In genomic region chr2:4232761-4233322, GRCm38 (mm10) we compare ENCODE assay signal across 10 mouse cellular contexts.
DNase-seq lines count a peak whose midpoint lies in the region; ATAC-seq lines count a peak whose summit lies in the region.
"Had no signal": no experiment of that assay in that cellular context is flagged by ENCODE, and none has a peak within 500 bp of the region (broad histone marks: within the 10 kb centered on the region; RNA-seq: fewer than 3 reads in every experiment).

No protein-coding gene starts in this region.

- peaks cover 17% of the 10 kb centered on the region for H3K4me1 ChIP-seq in embryonic facial prominence, embryonic 13.5 days
- H3K4me1 ChIP-seq in hindbrain, embryonic 15.5 days (replicated peaks) = peaks cover 30% of the 10 kb centered on the region
- H3K4me1 ChIP-seq in neural tube, embryonic 14.5 days (ENCODE audit: control insufficient read depth, insufficient read depth, low read length) = peaks cover 9% of the 10 kb centered on the region

- ATAC-seq in embryonic facial prominence, embryonic 13.5 days (ENCODE audit: insufficient number of reproducible peaks, insufficient read depth, low FRiP score, low TSS enrichment, low read depth) = no peak
- peak; percentile 73 for ATAC-seq in hindbrain, embryonic 15.5 days (ENCODE audit: low FRiP score, low read depth)
- peak; percentile 47; the same call in 1 of the 2 replicates for ATAC-seq in neural tube, embryonic 14.5 days (ENCODE audit: low read depth)

- no peaks in the 10 kb centered on the region for H3K27me3 ChIP-seq in embryonic facial prominence, embryonic 13.5 days
- H3K27me3 ChIP-seq in hindbrain, embryonic 15.5 days = no peaks in the 10 kb centered on the region
- H3K27me3 ChIP-seq in neural tube, embryonic 14.5 days (ENCODE audit: control insufficient read depth, insufficient read depth, low read length) = no peaks in the 10 kb centered on the region
- H3K27me3 ChIP-seq: limb, embryonic 12.5 days had no signal

- no peak overlapping the region; the same call in 1 of the 2 replicates for H3K9ac ChIP-seq in embryonic facial prominence, embryonic 13.5 days
- no peak overlapping the region for H3K9ac ChIP-seq in hindbrain, embryonic 15.5 days
- no peak overlapping the region; the same call in 1 of the 2 replicates for H3K9ac ChIP-seq in neural tube, embryonic 14.5 days (replicated peaks; ENCODE audit: low read depth, low read length)
- H3K9ac ChIP-seq: limb, embryonic 12.5 days had no signal

- H3K4me3 ChIP-seq in embryonic facial prominence, embryonic 13.5 days = no peak overlapping the region
- H3K4me3 ChIP-seq in hindbrain, embryonic 15.5 days = no peak overlapping the region
- no peak overlapping the region for H3K4me3 ChIP-seq in neural tube, embryonic 14.5 days (ENCODE audit: low read depth, low read length)
- H3K4me3 ChIP-seq: limb, embryonic 12.5 days had no signal

- peak overlapping the region; percentile 9; the same call in 1 of the 2 replicates for H3K4me2 ChIP-seq in embryonic facial prominence, embryonic 13.5 days
- H3K4me2 ChIP-seq in hindbrain, embryonic 15.5 days = peak overlapping the region; percentile 34
- peak overlapping the region; percentile 35 for H3K4me2 ChIP-seq in neural tube, embryonic 14.5 days (ENCODE audit: low read depth, low read length)
- H3K4me2 ChIP-seq: limb, embryonic 12.5 days had no signal

- WGBS in embryonic facial prominence, embryonic 13.5 days = 52% methylated on average over 10 of the region's 10 CpGs
- 10% methylated on average over 10 of the region's 10 CpGs for WGBS in hindbrain, embryonic 15.5 days
- 14% methylated on average over 10 of the region's 10 CpGs for WGBS in neural tube, embryonic 14.5 days

- DNase-seq in left cerebral cortex, postnatal 4 days = peak; percentile 13
- DNase-seq in left cerebral cortex, adult 9 months (ENCODE audit: low spot score in 2 of 2) = no peak
- no peak for DNase-seq in right cerebral cortex, postnatal 4 days
- DNase-seq in urinary bladder, postnatal 25 days (ENCODE audit: low spot score) = no peak
- DNase-seq: cerebellum, adult 11-12 months; gastrocnemius, postnatal 14 days had no signal

- H3K9me3 ChIP-seq in embryonic facial prominence, embryonic 13.5 days = no peaks in the 10 kb centered on the region
- no peaks in the 10 kb centered on the region for H3K9me3 ChIP-seq in hindbrain, embryonic 15.5 days
- no peaks in the 10 kb centered on the region for H3K9me3 ChIP-seq in neural tube, embryonic 14.5 days (ENCODE audit: control insufficient read depth, low read length)
- H3K9me3 ChIP-seq: limb, embryonic 12.5 days had no signal

- no peaks in the 10 kb centered on the region for H3K36me3 ChIP-seq in embryonic facial prominence, embryonic 13.5 days
- no peaks in the 10 kb centered on the region for H3K36me3 ChIP-seq in hindbrain, embryonic 15.5 days
- H3K36me3 ChIP-seq in neural tube, embryonic 14.5 days (ENCODE audit: control insufficient read depth, insufficient read depth, low read length) = no peaks in the 10 kb centered on the region
- H3K36me3 ChIP-seq: limb, embryonic 12.5 days had no signal

- H3K27ac ChIP-seq in embryonic facial prominence, embryonic 13.5 days = no peak overlapping the region
- peak overlapping the region; percentile 67 for H3K27ac ChIP-seq in hindbrain, embryonic 15.5 days (replicated peaks)
- peak overlapping the region; percentile 60 for H3K27ac ChIP-seq in neural tube, embryonic 14.5 days (ENCODE audit: low read depth, low read length)
- H3K27ac ChIP-seq: limb, embryonic 12.5 days had no signal

- intact Hi-C loops in left cerebral cortex, postnatal 4 days (cut with DNase I) = no loop called here
